Mouse (Mus musculus) heart, embryonic 16.5 days (tissue): ENCODE measurements around the gene Haus2. TPM values are rescaled to one million over a fixed set of nuclear protein-coding genes. Genes with fewer than 3 reads are reported as not detected.

Experiments
- ATAC-seq: fragments of 200-750 bp; cut with Nextera tagmentation; replicated peaks from 2 replicates; pipeline ENCODE4 v1.8.0; 2017; ENCODE audit warnings: moderate number of reproducible peaks; ENCODE audit not compliant: insufficient read depth, low FRiP score; ENCODE audit errors: extremely low read depth
- H3K27ac ChIP-seq: fragments of 300-500 bp; sonication (generic); 2 replicates; pipeline ENCODE4 v1.5.1; 2014; ENCODE audit warnings: mild to moderate bottlenecking, low read length, control low read depth, moderate library complexity
- H3K27me3 ChIP-seq: fragments of 300-500 bp; sonication (generic); 2 replicates; pipeline ENCODE4 v1.6.1; 2014; ENCODE audit warnings: low read length, mixed read lengths; ENCODE audit not compliant: control insufficient read depth, insufficient read depth
- H3K36me3 ChIP-seq: fragments of 300-500 bp; sonication (generic); 2 replicates; pipeline ENCODE4 v1.6.1; 2014; ENCODE audit not compliant: control insufficient read depth, insufficient read depth
- H3K4me1 ChIP-seq: fragments of 300-500 bp; sonication (generic); 2 replicates; pipeline ENCODE4 v1.6.1; 2014; ENCODE audit warnings: low read length, mixed read lengths; ENCODE audit not compliant: control insufficient read depth, insufficient read depth
- H3K4me2 ChIP-seq: fragments of 300-500 bp; sonication (generic); 2 replicates; pipeline ENCODE4 v1.6.1; 2014; ENCODE audit warnings: low read depth, mild to moderate bottlenecking, control low read depth, low read length
- H3K4me3 ChIP-seq: fragments of 300-500 bp; sonication (generic); 2 replicates; pipeline ENCODE4 v1.5.1; 2014; ENCODE audit warnings: mild to moderate bottlenecking, control low read depth, low read length
- H3K9ac ChIP-seq: fragments of 300-500 bp; sonication (generic); 2 replicates; pipeline ENCODE4 v1.6.1; 2014; ENCODE audit warnings: low read length, control low read depth
- H3K9me3 ChIP-seq: fragments of 300-500 bp; sonication (generic); replicated peaks from 2 replicates; pipeline ENCODE4 v1.6.1; 2016; ENCODE audit warnings: low read length; ENCODE audit not compliant: control insufficient read depth
- WGBS: fragments of 180-500 bp; shearing (Covaris S2); extraction: QIAGEN DNeasy Blood & Tissue Kit; methylation state at CpG from one replicate; pipeline ENCODE4 v1.1.7; 2014; 5-methylcytosine and 5-hydroxymethylcytosine counted together
- polyA plus RNA-seq: library from polyadenylated mRNA; unstranded; fragments of >200 nt; fragmentation: Nextera tagmentation; extraction: Ambion mirVana; gene quantifications from 2 replicates; pipeline ENCODE4 v1.2.1, GENCODE M21; 2015

Haus2 gene
- polyA plus RNA-seq, 1 experiment from 2014 or later, result 19.3 TPM

- H3K9ac ChIP-seq, result no peak overlapping the region
- H3K4me1 ChIP-seq, result no peaks in the 10 kb centered on the region
- no peaks in the 10 kb centered on the region for H3K9me3 ChIP-seq
- peaks cover 2% of the 10 kb centered on the region; the same call in 1 of the 2 replicates for H3K36me3 ChIP-seq
- ATAC-seq, result no peak
- no peak overlapping the region for H3K4me3 ChIP-seq
- no peaks in the 10 kb centered on the region for H3K27me3 ChIP-seq
- no peak overlapping the region for H3K4me2 ChIP-seq
- no peak overlapping the region for H3K27ac ChIP-seq
- WGBS, result 71% methylated on average over 2 of the region's 2 CpGs
Measured at GRCm38 (mm10) chr2:120670253-120670652, 61.1 kb downstream of the Haus2 start.

Other genes with a start within 250 kb of the Haus2 start
- gene Ganc, start 205.5 kb upstream of the Haus2 start, polyA plus RNA-seq, result 11.2 and 11.5 TPM in 2 replicates
- 5.4 and 7.7 TPM in 2 replicates for gene Tmem87a, start 205.3 kb upstream of the Haus2 start, polyA plus RNA-seq
- gene Capn3, start 153.4 kb upstream of the Haus2 start, polyA plus RNA-seq, result 4.3 and 5.8 TPM in 2 replicates
- 35.8 and 47.4 TPM in 2 replicates for gene Zfp106, start 45.5 kb upstream of the Haus2 start, polyA plus RNA-seq
- 46.1 and 53.8 TPM in 2 replicates for gene Snap23, start 41.7 kb upstream of the Haus2 start, polyA plus RNA-seq
- 22.5 and 25.7 TPM in 2 replicates for gene Lrrc57, start 137 bp downstream of the Haus2 start, polyA plus RNA-seq
- gene Stard9, start 19.7 kb downstream of the Haus2 start, polyA plus RNA-seq, result 3.6 and 4.9 TPM in 2 replicates
- gene Cdan1, start 240.7 kb downstream of the Haus2 start, polyA plus RNA-seq, result 4.4 and 6.9 TPM in 2 replicates
- 2.1 and 2.2 TPM in 2 replicates for gene Ttbk2, start 241.2 kb downstream of the Haus2 start, polyA plus RNA-seq